Mouse (Mus musculus) monocyte, adult 2 months (primary cell): Measurements from ENCODE around the gene Meox2.
"Not testable (repeated sequence)": the region's sequence is repeated elsewhere in the genome, so short reads cannot be mapped to it uniquely, and the experiment has no call there.

Source experiments
- DNase-seq, 2 experiments: peaks; one replicate each; pipeline ENCODE4 v3.0.0; 2022; ENCODE audit warnings: low spot score in 2 of 2, low read depth in 1 of 2

Gene Meox2

GRCm38 (mm10) chr12:37108390-37108738 is at the start of gene Meox2:
Meox2 (plus strand) TSS chr12:37108540.
- no peak for DNase-seq

- no peak for DNase-seq
These were observed 35.7 kb upstream of the Meox2 start for GRCm38 (mm10) chr12:37072636-37073035.

GRCm38 (mm10) chr12:37077308-37077707 is 31.0 kb upstream of the Meox2 start:
- no peak for DNase-seq

GRCm38 (mm10) chr12:37080005-37080404 is 28.3 kb upstream of the Meox2 start:
- not testable (repeated sequence) for DNase-seq

- no peak for DNase-seq
These were observed 1.8 kb upstream of the Meox2 start for GRCm38 (mm10) chr12:37106541-37106940.

GRCm38 (mm10) chr12:37107150-37107549 is 1.2 kb upstream of the Meox2 start:
- DNase-seq: no peak

GRCm38 (mm10) chr12:37107713-37108389 is 489 bp upstream of the Meox2 start:
- DNase-seq: no peak

- no peak for DNase-seq
These were observed 606 bp downstream of the Meox2 start for GRCm38 (mm10) chr12:37108819-37109473.

GRCm38 (mm10) chr12:37109474-37110012 is 1.2 kb downstream of the Meox2 start:
- no peak for DNase-seq

- DNase-seq: no peak
These were observed 2.6 kb downstream of the Meox2 start for GRCm38 (mm10) chr12:37110977-37111376.

GRCm38 (mm10) chr12:37119246-37119645 is 10.9 kb downstream of the Meox2 start:
- DNase-seq: no peak

- DNase-seq: no peak
These were observed 15.4 kb downstream of the Meox2 start for GRCm38 (mm10) chr12:37123763-37124162.

- no peak for DNase-seq
These were observed 33.9 kb downstream of the Meox2 start for GRCm38 (mm10) chr12:37142080-37142703.

- DNase-seq: no peak
These were observed 35.5 kb downstream of the Meox2 start for GRCm38 (mm10) chr12:37143879-37144278.

- no peak for DNase-seq
These were observed 59.4 kb downstream of the Meox2 start for GRCm38 (mm10) chr12:37167742-37168141.

GRCm38 (mm10) chr12:37173324-37173723 is 65.0 kb downstream of the Meox2 start:
- DNase-seq: no peak

GRCm38 (mm10) chr12:37183689-37184088 is 75.3 kb downstream of the Meox2 start:
- DNase-seq: no peak

GRCm38 (mm10) chr12:37188940-37189488 is 80.7 kb downstream of the Meox2 start:
- DNase-seq: no peak
